Mouse (Mus musculus) megakaryocyte-erythroid progenitor cell, adult 5-6 weeks (primary cell): ENCODE measurements around the gene Pcolce2. TPM values are rescaled to one million over a fixed set of nuclear protein-coding genes. Genes with fewer than 3 reads are reported as not detected.

Source experiments
- ATAC-seq: replicated peaks from 2 replicates; pipeline ENCODE4 v1.8.0; 2016; ENCODE audit warnings: mild to moderate bottlenecking, inconsistent platforms; ENCODE audit not compliant: severe bottlenecking, poor library complexity, low FRiP score, low TSS enrichment
- total RNA-seq, 2 experiments: library from RNA; stranded (forward) in 1 of 2; stranded (reverse) in 1 of 2; fragments of 200-1000, 215-1000 nt in 1 of 2; fragments of >200 nt in 1 of 2; fragmentation: Nextera tagmentation in 1 of 2; gene quantifications; 2 replicates each; pipeline ENCODE4 v1.2.3; 2014 to 2017

Pcolce2 gene
- total RNA-seq, 2 experiments from 2014 or later, result not detected

GRCm38 (mm10) chr9:95696581-95696980, 59.2 kb downstream of the Pcolce2 start:
- ATAC-seq, result no peak

- ATAC-seq, result peak; percentile 70; the same call in 1 of the 2 replicates
These were observed 60.4 kb downstream of the Pcolce2 start for GRCm38 (mm10) chr9:95697808-95698207.

- no peak for ATAC-seq
These were observed 61.9 kb downstream of the Pcolce2 start for GRCm38 (mm10) chr9:95699273-95699672.

- no peak for ATAC-seq
These were observed 66.7 kb downstream of the Pcolce2 start for GRCm38 (mm10) chr9:95704078-95704477.

- no peak for ATAC-seq
These were observed 68.0 kb downstream of the Pcolce2 start for GRCm38 (mm10) chr9:95705371-95705770.

- ATAC-seq, result peak; percentile 82
These were observed 71.5 kb downstream of the Pcolce2 start for GRCm38 (mm10) chr9:95708943-95709342.

- ATAC-seq, result no peak
These were observed 75.2 kb downstream of the Pcolce2 start for GRCm38 (mm10) chr9:95712574-95712973.

GRCm38 (mm10) chr9:95736238-95736637, 98.8 kb downstream of the Pcolce2 start:
- no peak for ATAC-seq

- ATAC-seq, result no peak
These were observed 107.6 kb downstream of the Pcolce2 start for GRCm38 (mm10) chr9:95744845-95745613.

- ATAC-seq, result no peak
These were observed 109.9 kb downstream of the Pcolce2 start for GRCm38 (mm10) chr9:95747298-95747697.

Other genes with a start within 250 kb of the Pcolce2 start
- not detected in 2 replicates for gene Chst2, start 230.9 kb upstream of the Pcolce2 start, total RNA-seq (2014; fragmentation: Nextera tagmentation)
- 0.04 and 0.14 TPM in 2 replicates for gene Chst2, start 230.9 kb upstream of the Pcolce2 start, total RNA-seq (2017)
- gene U2surp, start 125.6 kb upstream of the Pcolce2 start, total RNA-seq (2014; fragmentation: Nextera tagmentation), result 96.6 and 116 TPM in 2 replicates
- 251 and 271 TPM in 2 replicates for gene U2surp, start 125.6 kb upstream of the Pcolce2 start, total RNA-seq (2017)
- gene Paqr9, start 77.9 kb upstream of the Pcolce2 start, total RNA-seq (2014; fragmentation: Nextera tagmentation), result 31.8 and 38.8 TPM in 2 replicates
- 18.1 and 22.1 TPM in 2 replicates for gene Paqr9, start 77.9 kb upstream of the Pcolce2 start, total RNA-seq (2017)
- 0.20 TPM in 1 of 2 replicates, not detected in the other for gene Trpc1, start 112.8 kb downstream of the Pcolce2 start, total RNA-seq (2014; fragmentation: Nextera tagmentation)
- gene Trpc1, start 112.8 kb downstream of the Pcolce2 start, total RNA-seq (2017), result 0.09 TPM in 1 of 2 replicates, not detected in the other
- gene Pls1, start 207.7 kb downstream of the Pcolce2 start, total RNA-seq (2014; fragmentation: Nextera tagmentation), result not detected in 2 replicates
- gene Pls1, start 207.7 kb downstream of the Pcolce2 start, total RNA-seq (2017), result 0.42 and 2.2 TPM in 2 replicates
- 34.8 and 53.1 TPM in 2 replicates for gene Atr, start 220.0 kb downstream of the Pcolce2 start, total RNA-seq (2014; fragmentation: Nextera tagmentation)
- gene Atr, start 220.0 kb downstream of the Pcolce2 start, total RNA-seq (2017), result 61.9 and 85.5 TPM in 2 replicates